Mouse (Mus musculus): Measurements from ENCODE around the gene Dnm1.
A peak's percentile ranks its signal among the peaks of the same experiment; 100 is the strongest.
"Not testable (repeated sequence)": the region's sequence is repeated elsewhere in the genome, so short reads cannot be mapped to it uniquely, and the experiment has no call there.

Dnm1 gene

GRCm38 (mm10) chr2:32362274-32362673, 9.1 kb upstream of the Dnm1 start:
- not testable (repeated sequence) for DNase-seq (ENCODE audit: low spot score in 2 of 2)

- DNase-seq (ENCODE audit: low spot score in 2 of 2) = peak; percentile 64 to 71
These were observed 8.3 kb upstream of the Dnm1 start for GRCm38 (mm10) chr2:32361437-32361836.

GRCm38 (mm10) chr2:32360741-32361140, 7.6 kb upstream of the Dnm1 start:
- DNase-seq (ENCODE audit: low spot score in 2 of 2) = peak; percentile 39 to 52

- no peak for DNase-seq (ENCODE audit: low spot score in 2 of 2)
These were observed 5.2 kb upstream of the Dnm1 start for GRCm38 (mm10) chr2:32358381-32358780.

- no peak for DNase-seq (ENCODE audit: low spot score in 2 of 2)
These were observed 4.6 kb upstream of the Dnm1 start for GRCm38 (mm10) chr2:32357710-32358109.

GRCm38 (mm10) chr2:32356216-32356615, 3.1 kb upstream of the Dnm1 start:
- DNase-seq (ENCODE audit: low spot score in 2 of 2) = no peak

- no peak for DNase-seq (ENCODE audit: low spot score in 2 of 2)
These were observed 1.3 kb upstream of the Dnm1 start for GRCm38 (mm10) chr2:32354336-32354895.

GRCm38 (mm10) chr2:32353836-32354235, 698 bp upstream of the Dnm1 start:
- no peak for DNase-seq (ENCODE audit: low spot score in 2 of 2)

- DNase-seq (ENCODE audit: low spot score in 2 of 2) = no peak
These were observed 759 bp downstream of the Dnm1 start, which contains the start of gene Ciz1 for GRCm38 (mm10) chr2:32352151-32353006. Gene Ciz1, plus strand, starts transcription at chr2:32352327.

- DNase-seq (ENCODE audit: low spot score in 2 of 2) = no peak
These were observed 1.6 kb downstream of the Dnm1 start for GRCm38 (mm10) chr2:32351471-32351961.

- DNase-seq (ENCODE audit: low spot score in 2 of 2) = no peak
These were observed 2.6 kb downstream of the Dnm1 start for GRCm38 (mm10) chr2:32350471-32351051.

- DNase-seq (ENCODE audit: low spot score in 2 of 2) = no peak
These were observed 3.4 kb downstream of the Dnm1 start for GRCm38 (mm10) chr2:32349625-32350255.

GRCm38 (mm10) chr2:32348311-32348710, 4.8 kb downstream of the Dnm1 start:
- no peak for DNase-seq (ENCODE audit: low spot score in 2 of 2)

- no peak for DNase-seq (ENCODE audit: low spot score in 2 of 2)
These were observed 6.1 kb downstream of the Dnm1 start for GRCm38 (mm10) chr2:32347019-32347418.

- DNase-seq (ENCODE audit: low spot score in 2 of 2) = no peak
These were observed 8.4 kb downstream of the Dnm1 start for GRCm38 (mm10) chr2:32344598-32345321.

- DNase-seq (ENCODE audit: low spot score in 2 of 2) = no peak
These were observed 9.1 kb downstream of the Dnm1 start for GRCm38 (mm10) chr2:32344056-32344455.

GRCm38 (mm10) chr2:32343351-32343671, 9.8 kb downstream of the Dnm1 start:
- DNase-seq (ENCODE audit: low spot score in 2 of 2) = no peak

- DNase-seq (ENCODE audit: low spot score in 2 of 2) = no peak
These were observed 10.4 kb downstream of the Dnm1 start for GRCm38 (mm10) chr2:32342539-32343350.

- no peak for DNase-seq (ENCODE audit: low spot score in 2 of 2)
These were observed 11.1 kb downstream of the Dnm1 start for GRCm38 (mm10) chr2:32342039-32342438.

- DNase-seq (ENCODE audit: low spot score in 2 of 2) = no peak
These were observed 11.6 kb downstream of the Dnm1 start for GRCm38 (mm10) chr2:32341634-32341939.

Data from spleen, postnatal 14 days (tissue).